Mouse (Mus musculus) cerebellum, adult 11-12 months (tissue): ENCODE measurements around the gene Herc4.

Source experiments
- DNase-seq: peaks from one replicate; pipeline ENCODE4 v3.0.0; 2022

Gene Herc4

DNA sequence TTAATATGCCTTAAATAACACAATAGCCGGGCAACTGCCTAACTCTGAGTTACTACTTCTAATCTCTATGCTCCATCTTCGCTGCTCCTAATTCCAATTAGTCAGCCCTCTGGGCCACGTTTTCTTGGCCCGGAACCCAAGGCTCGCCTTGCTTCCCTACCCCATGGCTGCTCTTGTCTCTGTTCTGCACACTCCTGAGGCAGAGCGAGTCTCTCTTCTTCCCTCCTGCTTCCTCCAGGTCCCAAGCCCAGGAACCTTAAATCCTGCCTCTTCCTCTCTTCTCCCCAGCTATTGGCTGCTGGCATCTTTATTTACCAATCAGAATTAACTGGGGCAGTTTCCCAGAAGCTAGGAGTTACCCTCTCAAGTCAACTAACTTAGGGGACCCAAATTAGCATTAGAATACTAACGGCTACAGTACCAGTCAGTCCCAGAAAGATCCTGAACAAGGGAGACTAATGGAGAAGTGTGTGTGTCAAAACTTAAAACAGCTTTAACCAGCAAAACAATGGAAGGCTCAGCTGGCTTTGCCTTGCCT, 122.4 kb downstream of the Herc4 start:
- no peak for DNase-seq

DNA sequence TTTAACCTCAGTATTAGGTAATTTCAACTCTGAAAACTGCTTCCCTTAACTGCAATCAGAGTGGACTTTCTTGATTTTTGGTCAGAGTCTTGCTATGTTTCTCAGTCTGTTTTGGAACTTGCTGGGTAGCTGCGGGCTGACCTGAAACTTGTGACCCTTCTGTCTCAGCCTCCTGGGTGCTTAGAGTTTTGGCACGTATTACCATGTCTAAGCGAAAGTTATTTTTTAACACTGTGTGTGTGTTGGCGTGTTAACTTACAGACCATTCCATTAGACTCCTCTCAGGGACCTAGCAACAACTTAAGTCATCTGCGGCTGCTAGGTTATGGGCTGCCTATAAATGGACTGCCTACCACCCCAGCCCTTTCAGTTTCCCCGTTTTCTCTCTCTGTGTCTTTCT, 123.8 kb downstream of the Herc4 start:
- no peak for DNase-seq
